Mouse (Mus musculus): ENCODE data around the gene Shtn1. TPM values are rescaled to one million over a fixed set of nuclear protein-coding genes. Genes with fewer than 3 reads are reported as not detected.

The Shtn1 gene
- polyA plus RNA-seq, 1 experiment from 2014 or later: 0.81 TPM

DNA sequence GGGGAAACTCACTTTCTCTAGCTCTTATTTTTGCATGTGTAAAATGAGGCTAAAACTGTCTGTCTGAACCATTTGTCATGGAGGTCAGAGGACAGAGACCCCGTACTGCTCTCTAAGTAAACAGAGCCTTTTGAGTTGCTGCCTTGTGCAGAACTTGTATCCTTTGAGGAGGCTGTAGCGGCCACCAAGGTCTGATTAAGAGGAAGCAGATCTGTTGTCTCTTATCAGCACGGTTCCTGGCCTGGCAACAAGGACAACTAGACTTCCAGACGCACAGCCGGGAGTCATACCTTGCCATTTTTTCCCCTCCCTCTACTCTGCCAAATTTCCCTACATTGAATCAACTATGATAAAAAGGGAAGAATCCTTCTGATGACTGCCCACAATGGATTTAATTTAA is 18.5 kb downstream of the Shtn1 start:
- Histone ChIP-seq H3K36me3 (ENCODE audit: control insufficient read depth, insufficient read depth) (no peaks in the 10 kb centered on the region), H3K4me3 (ENCODE audit: low read depth, low read length) (no peak overlapping the region), H3K27me3 (ENCODE audit: control insufficient read depth, insufficient read depth, low read depth, low read length) (no peaks in the 10 kb centered on the region), H3K27ac (ENCODE audit: low read length) (no peak overlapping the region), H3K9me3 (replicated peaks; ENCODE audit: control insufficient read depth, low read length) (no peaks in the 10 kb centered on the region), H3K4me1 (ENCODE audit: control insufficient read depth, low read depth, low read length) (no peaks in the 10 kb centered on the region), H3K9ac (ENCODE audit: low read depth, low read length) (no peak overlapping the region), H3K4me2 (ENCODE audit: low read depth, low read length) (no peak overlapping the region)
- no peak for ATAC-seq (ENCODE audit: low read depth)
- 20% methylated on average over 5 of the region's 5 CpGs for WGBS (ENCODE audit: insufficient replicate concordance)

DNA sequence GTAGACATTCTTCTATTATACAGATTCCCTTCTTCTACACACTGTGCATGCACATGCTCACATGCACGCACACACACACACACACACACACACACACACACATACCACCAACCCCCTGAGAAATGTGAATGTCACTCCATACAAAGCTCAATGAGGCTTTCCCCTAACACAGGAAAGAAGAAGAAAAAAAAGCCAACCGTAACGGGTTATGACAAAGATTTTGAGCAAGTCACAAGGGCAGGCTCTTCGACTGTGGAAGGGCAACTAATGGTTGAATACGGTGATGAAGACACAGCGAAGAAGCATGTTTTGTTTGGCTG is 21.3 kb downstream of the Shtn1 start:
- ATAC-seq (ENCODE audit: low read depth): no peak
- Histone ChIP-seq H3K4me2 (ENCODE audit: low read depth, low read length) (no peak overlapping the region), H3K4me3 (ENCODE audit: low read depth, low read length) (no peak overlapping the region), H3K9ac (ENCODE audit: low read depth, low read length) (no peak overlapping the region), H3K4me1 (ENCODE audit: control insufficient read depth, low read depth, low read length) (no peaks in the 10 kb centered on the region), H3K27ac (ENCODE audit: low read length) (no peak overlapping the region), H3K36me3 (ENCODE audit: control insufficient read depth, insufficient read depth) (no peaks in the 10 kb centered on the region), H3K27me3 (ENCODE audit: control insufficient read depth, insufficient read depth, low read depth, low read length) (no peaks in the 10 kb centered on the region), H3K9me3 (replicated peaks; ENCODE audit: control insufficient read depth, low read length) (no peaks in the 10 kb centered on the region)
- 75% methylated on average over 6 of the region's 6 CpGs for WGBS (ENCODE audit: insufficient replicate concordance)

DNA sequence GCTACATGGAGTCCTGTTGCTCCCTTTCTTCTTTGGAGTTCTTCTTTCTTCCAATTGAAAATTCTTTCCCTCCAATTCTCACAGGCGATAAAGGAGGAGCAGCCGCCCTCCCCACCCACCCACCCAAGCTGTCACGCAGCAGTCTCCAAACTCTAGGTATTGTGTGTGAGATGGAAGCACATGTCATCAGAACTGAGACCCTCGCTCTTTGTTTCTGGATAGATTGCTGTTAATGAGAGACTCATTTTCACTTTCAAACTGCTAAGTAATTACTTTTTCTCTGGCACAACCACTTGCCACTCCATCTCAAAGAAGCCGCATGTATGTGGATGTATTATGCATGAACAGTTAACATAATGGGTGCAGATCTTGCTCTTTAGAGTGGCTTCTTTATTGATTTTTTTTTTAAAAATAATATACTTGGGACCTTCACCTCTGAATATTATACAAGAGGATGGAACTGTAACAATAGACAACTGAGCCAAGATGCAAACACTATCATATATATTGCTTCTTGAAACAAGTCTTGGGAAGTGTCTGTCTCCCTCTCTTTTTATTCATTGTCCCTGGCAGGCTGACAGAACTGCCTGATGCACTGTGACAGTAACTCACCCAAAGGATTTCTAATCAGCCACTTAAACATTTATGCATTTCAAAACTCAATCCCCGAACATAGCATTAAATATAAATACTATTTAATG is 21.8 kb downstream of the Shtn1 start:
- H3K4me2 ChIP-seq (ENCODE audit: low read depth, low read length): no peak overlapping the region
- H3K4me3 ChIP-seq (ENCODE audit: low read depth, low read length): no peak overlapping the region
- ATAC-seq (ENCODE audit: low read depth): no peak
- H3K36me3 ChIP-seq (ENCODE audit: control insufficient read depth, insufficient read depth): no peaks in the 10 kb centered on the region
- no peaks in the 10 kb centered on the region for H3K9me3 ChIP-seq (replicated peaks; ENCODE audit: control insufficient read depth, low read length)
- H3K27ac ChIP-seq (ENCODE audit: low read length): no peak overlapping the region
- H3K4me1 ChIP-seq (ENCODE audit: control insufficient read depth, low read depth, low read length): no peaks in the 10 kb centered on the region
- no peak overlapping the region for H3K9ac ChIP-seq (ENCODE audit: low read depth, low read length)
- H3K27me3 ChIP-seq (ENCODE audit: control insufficient read depth, insufficient read depth, low read depth, low read length): no peaks in the 10 kb centered on the region
- WGBS (ENCODE audit: insufficient replicate concordance): 60% methylated on average over 6 of the region's 6 CpGs

DNA sequence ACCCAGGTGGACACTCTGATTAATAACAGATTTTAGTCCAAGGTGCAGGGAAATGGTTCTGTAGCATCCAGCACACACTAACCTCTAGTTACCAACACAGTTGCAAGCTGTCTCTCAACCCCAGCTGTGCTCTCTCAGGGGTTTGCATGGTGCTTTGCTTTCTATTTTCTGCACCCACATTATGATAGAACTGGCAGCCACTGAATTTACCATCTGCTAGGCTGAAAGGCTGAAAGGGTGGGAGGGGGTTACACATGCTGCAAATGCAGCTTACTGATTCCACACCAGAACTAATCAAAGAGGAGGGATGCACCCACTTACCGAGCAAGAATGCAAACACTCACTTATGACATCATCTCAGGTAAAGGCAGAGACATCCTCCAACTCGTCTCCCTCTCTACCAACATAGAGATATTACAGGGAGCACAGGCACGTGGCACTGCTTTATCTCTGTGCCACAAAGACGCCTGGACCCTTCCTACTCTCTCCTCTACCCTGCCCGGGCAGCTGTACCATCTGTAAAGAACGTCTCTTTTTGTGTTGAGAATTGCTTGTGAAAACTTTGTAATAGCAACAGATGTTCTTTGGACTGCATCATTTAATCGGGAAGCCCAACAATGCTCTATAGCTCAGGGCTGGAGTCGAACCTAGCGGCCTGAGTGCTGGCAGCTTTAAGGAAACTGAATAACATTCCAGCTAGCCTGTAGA is 23.0 kb downstream of the Shtn1 start:
- Histone ChIP-seq H3K4me2 (ENCODE audit: low read depth, low read length) (no peak overlapping the region), H3K27ac (ENCODE audit: low read length) (no peak overlapping the region), H3K36me3 (ENCODE audit: control insufficient read depth, insufficient read depth) (no peaks in the 10 kb centered on the region), H3K4me1 (ENCODE audit: control insufficient read depth, low read depth, low read length) (no peaks in the 10 kb centered on the region), H3K27me3 (ENCODE audit: control insufficient read depth, insufficient read depth, low read depth, low read length) (no peaks in the 10 kb centered on the region), H3K9ac (ENCODE audit: low read depth, low read length) (no peak overlapping the region), H3K9me3 (replicated peaks; ENCODE audit: control insufficient read depth, low read length) (no peaks in the 10 kb centered on the region), H3K4me3 (ENCODE audit: low read depth, low read length) (no peak overlapping the region)
- 55% methylated on average over 9 of the region's 9 CpGs for WGBS (ENCODE audit: insufficient replicate concordance)
- no peak for ATAC-seq (ENCODE audit: low read depth)

DNA sequence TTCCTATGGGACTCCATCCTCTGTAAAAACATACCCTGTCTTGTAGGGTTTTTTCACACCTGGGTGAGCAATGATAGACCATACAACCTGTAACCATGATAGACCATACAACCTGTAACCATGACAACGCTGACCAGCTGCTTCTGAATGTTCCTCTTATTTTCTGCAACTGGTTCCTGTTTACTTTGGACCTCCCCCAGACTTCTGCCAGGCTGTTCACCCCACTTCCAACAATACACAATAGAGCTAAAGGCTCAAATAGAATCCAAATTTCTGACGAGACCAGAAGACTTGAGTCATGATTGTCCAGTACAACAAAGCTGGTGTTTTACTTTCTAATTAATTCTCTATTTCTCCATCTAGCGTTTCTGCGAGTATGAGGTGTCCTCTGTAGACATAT is 23.8 kb downstream of the Shtn1 start:
- H3K4me3 ChIP-seq (ENCODE audit: low read depth, low read length): no peak overlapping the region
- no peak overlapping the region for H3K4me2 ChIP-seq (ENCODE audit: low read depth, low read length)
- no peak overlapping the region for H3K9ac ChIP-seq (ENCODE audit: low read depth, low read length)
- no peaks in the 10 kb centered on the region for H3K27me3 ChIP-seq (ENCODE audit: control insufficient read depth, insufficient read depth, low read depth, low read length)
- ATAC-seq (ENCODE audit: low read depth): no peak
- no peaks in the 10 kb centered on the region for H3K9me3 ChIP-seq (replicated peaks; ENCODE audit: control insufficient read depth, low read length)
- H3K36me3 ChIP-seq (ENCODE audit: control insufficient read depth, insufficient read depth): no peaks in the 10 kb centered on the region
- 46% methylated on average over 4 of the region's 4 CpGs for WGBS (ENCODE audit: insufficient replicate concordance)
- no peak overlapping the region for H3K27ac ChIP-seq (ENCODE audit: low read length)
- no peaks in the 10 kb centered on the region for H3K4me1 ChIP-seq (ENCODE audit: control insufficient read depth, low read depth, low read length)

DNA sequence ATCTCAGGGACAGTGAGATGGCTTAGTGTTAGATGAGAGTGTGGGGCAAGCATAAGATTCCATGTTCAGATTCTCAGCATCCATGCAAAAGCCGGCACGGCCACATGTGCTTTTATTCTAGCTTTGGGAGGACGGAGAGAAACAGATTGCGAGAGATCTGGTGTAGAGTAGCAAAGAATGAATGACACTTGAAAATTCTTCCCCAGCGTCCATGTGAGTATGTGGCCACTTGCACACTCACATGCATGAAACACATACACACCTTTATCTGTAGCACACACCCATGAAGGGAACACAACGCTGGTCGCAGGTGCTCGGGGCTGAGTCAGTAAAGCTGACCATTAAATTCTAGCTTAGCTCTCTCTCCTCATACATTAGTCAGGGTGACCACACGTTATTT is 24.3 kb downstream of the Shtn1 start:
- H3K27me3 ChIP-seq (ENCODE audit: control insufficient read depth, insufficient read depth, low read depth, low read length): no peaks in the 10 kb centered on the region
- WGBS (ENCODE audit: insufficient replicate concordance): 69% methylated on average over 9 of the region's 9 CpGs
- H3K27ac ChIP-seq (ENCODE audit: low read length): no peak overlapping the region

DNA sequence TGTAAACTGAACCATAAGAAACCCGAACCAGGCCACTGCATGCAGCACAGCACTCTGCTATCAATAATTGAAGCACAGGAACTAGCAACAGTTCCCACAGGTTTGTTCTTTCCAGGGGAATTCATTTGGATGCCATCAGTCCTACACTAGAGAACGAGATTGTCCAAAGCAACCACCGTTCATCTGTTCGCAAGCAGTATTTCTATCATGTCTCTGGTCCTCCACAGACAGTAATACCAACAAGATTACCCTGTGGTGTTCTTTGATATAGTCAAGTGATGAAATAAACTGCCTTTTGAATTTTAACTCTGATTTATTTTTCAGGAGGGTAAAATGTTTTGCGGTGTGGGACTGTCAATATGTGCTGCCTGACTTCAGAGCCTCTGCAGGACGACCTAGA is 27.0 kb downstream of the Shtn1 start:
- H3K4me2 ChIP-seq (ENCODE audit: low read depth, low read length): no peak overlapping the region
- no peak overlapping the region for H3K27ac ChIP-seq (ENCODE audit: low read length)
- no peak overlapping the region for H3K4me3 ChIP-seq (ENCODE audit: low read depth, low read length)
- no peak overlapping the region for H3K9ac ChIP-seq (ENCODE audit: low read depth, low read length)
- no peak for ATAC-seq (ENCODE audit: low read depth)
- WGBS (ENCODE audit: insufficient replicate concordance): 70% methylated on average over 6 of the region's 6 CpGs
- no peaks in the 10 kb centered on the region for H3K27me3 ChIP-seq (ENCODE audit: control insufficient read depth, insufficient read depth, low read depth, low read length)
- no peaks in the 10 kb centered on the region for H3K9me3 ChIP-seq (replicated peaks; ENCODE audit: control insufficient read depth, low read length)
- no peaks in the 10 kb centered on the region for H3K4me1 ChIP-seq (ENCODE audit: control insufficient read depth, low read depth, low read length)
- no peaks in the 10 kb centered on the region for H3K36me3 ChIP-seq (ENCODE audit: control insufficient read depth, insufficient read depth)

More for the DNA sequence above, 24.3 kb downstream of the Shtn1 start:
- H3K9ac ChIP-seq (ENCODE audit: low read depth, low read length): no peak overlapping the region
- no peak overlapping the region for H3K4me3 ChIP-seq (ENCODE audit: low read depth, low read length)
- H3K9me3 ChIP-seq (replicated peaks; ENCODE audit: control insufficient read depth, low read length): no peaks in the 10 kb centered on the region
- H3K36me3 ChIP-seq (ENCODE audit: control insufficient read depth, insufficient read depth): no peaks in the 10 kb centered on the region
- ATAC-seq (ENCODE audit: low read depth): no peak
- H3K4me1 ChIP-seq (ENCODE audit: control insufficient read depth, low read depth, low read length): no peaks in the 10 kb centered on the region
- no peak overlapping the region for H3K4me2 ChIP-seq (ENCODE audit: low read depth, low read length)

DNA sequence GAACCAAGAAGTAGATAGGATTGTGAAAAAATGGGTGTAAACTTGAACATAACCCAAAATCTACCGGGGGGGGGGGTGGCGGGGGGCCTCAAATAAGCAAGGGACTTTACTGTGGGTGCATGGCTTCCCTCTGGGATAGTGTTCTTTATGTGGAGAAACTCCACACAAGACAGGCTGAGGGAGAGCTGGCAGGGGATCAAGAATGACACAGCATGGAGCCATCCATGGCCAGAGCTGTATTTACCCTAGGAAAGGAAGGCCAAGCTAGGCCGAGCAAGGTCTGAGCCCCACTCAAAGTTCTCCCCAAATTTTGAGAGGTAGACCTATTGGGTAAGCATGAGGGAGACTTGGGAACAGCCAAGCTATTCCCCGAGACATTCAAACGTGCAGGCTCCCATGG is 28.4 kb downstream of the Shtn1 start:
- 60% methylated on average over 5 of the region's 5 CpGs for WGBS (ENCODE audit: insufficient replicate concordance)
- H3K4me3 ChIP-seq (ENCODE audit: low read depth, low read length): no peak overlapping the region

DNA sequence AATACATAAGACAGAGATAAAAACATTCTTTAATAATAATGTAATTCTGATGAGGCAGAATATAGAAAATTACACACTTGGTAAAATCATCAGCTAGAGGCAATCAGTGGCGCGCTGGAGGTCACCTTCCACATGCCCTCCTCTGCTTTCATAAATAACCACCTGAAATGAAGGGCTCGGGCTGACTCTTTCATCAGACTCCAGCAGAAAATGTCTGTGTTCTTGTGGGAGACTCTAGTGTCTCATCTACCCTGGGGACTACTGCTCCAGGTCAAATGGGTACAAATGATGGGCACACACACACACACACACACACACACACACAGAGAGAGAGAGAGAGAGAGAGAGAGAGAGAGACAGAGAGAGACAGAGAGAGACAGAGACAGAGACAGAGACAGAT is 34.8 kb downstream of the Shtn1 start:
- Histone ChIP-seq H3K27ac (ENCODE audit: low read length) (no peak overlapping the region), H3K27me3 (ENCODE audit: control insufficient read depth, insufficient read depth, low read depth, low read length) (no peaks in the 10 kb centered on the region), H3K4me1 (ENCODE audit: control insufficient read depth, low read depth, low read length) (no peaks in the 10 kb centered on the region), H3K4me3 (ENCODE audit: low read depth, low read length) (no peak overlapping the region), H3K9ac (ENCODE audit: low read depth, low read length) (no peak overlapping the region), H3K36me3 (ENCODE audit: control insufficient read depth, insufficient read depth) (no peaks in the 10 kb centered on the region), H3K4me2 (ENCODE audit: low read depth, low read length) (no peak overlapping the region), H3K9me3 (replicated peaks; ENCODE audit: control insufficient read depth, low read length) (no peaks in the 10 kb centered on the region)
- WGBS (ENCODE audit: insufficient replicate concordance): 69% methylated on average over 3 of the region's 3 CpGs
- no peak for ATAC-seq (ENCODE audit: low read depth)

More for the DNA sequence above, 28.4 kb downstream of the Shtn1 start:
- Histone ChIP-seq H3K27me3 (ENCODE audit: control insufficient read depth, insufficient read depth, low read depth, low read length) (no peaks in the 10 kb centered on the region), H3K36me3 (ENCODE audit: control insufficient read depth, insufficient read depth) (no peaks in the 10 kb centered on the region), H3K27ac (ENCODE audit: low read length) (no peak overlapping the region), H3K9ac (ENCODE audit: low read depth, low read length) (no peak overlapping the region), H3K4me2 (ENCODE audit: low read depth, low read length) (no peak overlapping the region), H3K9me3 (replicated peaks; ENCODE audit: control insufficient read depth, low read length) (no peaks in the 10 kb centered on the region), H3K4me1 (ENCODE audit: control insufficient read depth, low read depth, low read length) (no peaks in the 10 kb centered on the region)
- no peak for ATAC-seq (ENCODE audit: low read depth)
